Mouse (Mus musculus) stomach, embryonic 16.5 days (tissue): ENCODE measurements at regions not wholly inside any gene's neighbourhood (a gene's known extent, or its start where the extent isn't known, plus 50 kb on each side); places are given as distances from the start of the nearest gene placed in this dataset.

Experiments used
- ATAC-seq: fragments of 200-750 bp; cut with Nextera tagmentation; 2 replicates; pipeline ENCODE4 v1.8.0; 2017; ENCODE audit warnings: moderate number of reproducible peaks, moderate TSS enrichment; ENCODE audit not compliant: insufficient read depth, low FRiP score
- H3K27ac ChIP-seq: fragments of 300-500 bp; sonication (generic); 2 replicates; pipeline ENCODE4 v1.5.1; 2014; ENCODE audit warnings: low read length
- H3K27me3 ChIP-seq: fragments of 300-500 bp; sonication (generic); 2 replicates; pipeline ENCODE4 v1.6.1; 2014; ENCODE audit warnings: low read length, control low read depth, mixed read lengths; ENCODE audit not compliant: control insufficient read depth, insufficient read depth
- H3K36me3 ChIP-seq: fragments of 300-500 bp; sonication (generic); 2 replicates; pipeline ENCODE4 v1.6.1; 2014; ENCODE audit warnings: low read length; ENCODE audit not compliant: control insufficient read depth, insufficient read depth
- H3K4me1 ChIP-seq: fragments of 300-500 bp; sonication (generic); 2 replicates; pipeline ENCODE4 v1.6.1; 2014; ENCODE audit warnings: low read length, control low read depth, mixed read lengths; ENCODE audit not compliant: control insufficient read depth, insufficient read depth
- H3K4me2 ChIP-seq: fragments of 300-500 bp; sonication (generic); 2 replicates; pipeline ENCODE4 v1.6.1; 2014; ENCODE audit warnings: low read depth, low read length, mixed read lengths
- H3K4me3 ChIP-seq: fragments of 300-500 bp; sonication (generic); replicated peaks from 2 replicates; pipeline ENCODE4 v1.5.1; 2014; ENCODE audit warnings: mild to moderate bottlenecking, low read length
- H3K9ac ChIP-seq: fragments of 300-500 bp; sonication (generic); 2 replicates; pipeline ENCODE4 v1.6.1; 2014; ENCODE audit warnings: low read length
- H3K9me3 ChIP-seq: fragments of 300-500 bp; sonication (generic); replicated peaks from 2 replicates; pipeline ENCODE4 v1.6.1; 2016; ENCODE audit warnings: low read length, control low read depth; ENCODE audit not compliant: control insufficient read depth
- WGBS: fragments of 180-500 bp; shearing (Covaris S2); extraction: QIAGEN DNeasy Blood & Tissue Kit; methylation state at CpG from one replicate; pipeline ENCODE4 v1.1.7; 2014; 5-methylcytosine and 5-hydroxymethylcytosine counted together

- Histone ChIP-seq H3K9me3 (no peaks in the 10 kb centered on the region), H3K4me2 (no peak overlapping the region), H3K4me3 (no peak overlapping the region), H3K9ac (no peak overlapping the region), H3K36me3 (no peaks in the 10 kb centered on the region), H3K27ac (no peak overlapping the region), H3K4me1 (no peaks in the 10 kb centered on the region), H3K27me3 (no peaks in the 10 kb centered on the region)
- WGBS: 67% methylated on average over 2 of the region's 2 CpGs
- ATAC-seq: no peak
Measured at GRCm38 (mm10) chr13:16290784-16291183, 279.1 kb downstream of the Inhba start.

DNA sequence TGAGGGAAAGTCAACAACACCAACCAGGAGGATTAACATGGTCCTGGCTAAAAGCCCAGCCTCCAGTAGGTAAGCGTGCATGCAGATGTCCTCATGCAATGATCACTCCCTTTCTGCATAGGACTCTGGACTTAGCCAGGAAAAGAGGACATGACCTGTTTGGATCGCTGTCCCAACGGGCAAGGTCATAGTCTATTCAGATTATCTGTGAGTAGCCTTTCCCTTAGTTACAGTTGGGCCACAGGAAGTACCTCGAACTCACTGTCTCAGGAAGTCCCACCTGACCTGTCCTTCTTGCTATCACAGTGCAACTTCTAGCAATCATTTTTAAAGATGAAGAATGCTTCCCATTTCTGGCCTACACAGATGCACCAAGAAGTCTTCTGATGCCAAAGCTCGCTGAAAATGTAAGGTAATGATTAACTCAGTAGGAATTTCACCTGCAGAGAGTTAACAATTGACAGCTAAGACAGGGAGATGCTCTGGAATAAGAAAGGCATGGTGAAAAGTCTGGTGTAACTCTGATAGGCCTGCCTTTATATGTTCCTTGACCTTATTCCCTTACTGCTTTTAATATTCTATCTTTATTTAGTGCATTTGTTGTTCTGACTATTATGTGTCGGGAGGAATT lies 280.1 kb downstream of the Inhba start:
- ATAC-seq: no peak

DNA sequence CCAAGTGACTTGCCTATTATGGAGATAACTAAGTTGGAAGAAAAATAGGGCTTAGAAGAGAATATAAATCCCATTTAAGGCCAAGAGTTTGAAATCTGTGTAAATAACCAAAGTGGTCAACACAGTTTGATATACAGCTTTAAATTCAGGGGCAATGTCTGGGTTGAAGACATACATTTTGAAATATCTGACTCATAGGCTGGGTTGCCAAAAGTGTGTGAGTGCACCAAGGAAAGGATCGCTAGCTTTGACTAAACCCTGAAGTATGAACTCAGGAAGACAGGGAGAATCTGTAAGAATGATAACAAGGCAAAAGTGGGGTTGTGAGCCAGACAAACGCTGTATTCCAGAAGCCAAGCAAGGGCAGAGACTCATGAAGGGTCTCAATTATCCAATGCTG lies 288.1 kb downstream of the Inhba start:
- Histone ChIP-seq H3K4me2 (no peak overlapping the region), H3K27ac (no peak overlapping the region), H3K36me3 (no peaks in the 10 kb centered on the region), H3K9me3 (no peaks in the 10 kb centered on the region), H3K9ac (no peak overlapping the region), H3K4me1 (no peaks in the 10 kb centered on the region), H3K27me3 (no peaks in the 10 kb centered on the region), H3K4me3 (no peak overlapping the region)
- ATAC-seq: no peak
- WGBS: 67% methylated on average over 2 of the region's 2 CpGs

More for the DNA sequence above, 280.1 kb downstream of the Inhba start:
- Histone ChIP-seq H3K4me3 (no peak overlapping the region), H3K9me3 (no peaks in the 10 kb centered on the region), H3K27ac (no peak overlapping the region), H3K27me3 (no peaks in the 10 kb centered on the region), H3K4me2 (no peak overlapping the region), H3K9ac (no peak overlapping the region), H3K4me1 (no peaks in the 10 kb centered on the region), H3K36me3 (no peaks in the 10 kb centered on the region)
- 68% methylated on average over 6 of the region's 6 CpGs for WGBS

DNA sequence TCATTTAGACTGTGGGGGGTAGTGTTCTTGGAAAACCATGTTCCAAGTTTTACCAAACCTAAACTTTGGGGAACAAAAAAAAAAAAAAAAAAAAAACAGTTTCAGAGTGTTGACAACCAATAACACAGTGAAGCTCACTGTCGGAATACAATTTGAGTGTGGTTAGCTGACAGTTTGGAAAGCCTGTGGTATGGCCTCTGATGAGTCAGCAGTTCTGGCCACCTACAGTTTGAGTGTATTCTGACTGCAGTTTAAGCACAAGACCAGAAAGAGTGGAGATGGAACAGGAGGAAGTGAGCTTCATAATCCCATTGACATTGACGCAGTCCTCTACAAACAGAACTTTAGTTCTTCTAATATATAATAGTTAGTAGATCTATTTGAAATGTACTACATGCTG lies 303.0 kb downstream of the Inhba start:
- Histone ChIP-seq H3K9me3 (no peaks in the 10 kb centered on the region), H3K4me1 (no peaks in the 10 kb centered on the region), H3K27me3 (no peaks in the 10 kb centered on the region), H3K36me3 (no peaks in the 10 kb centered on the region), H3K4me2 (no peak overlapping the region), H3K27ac (no peak overlapping the region), H3K9ac (no peak overlapping the region), H3K4me3 (no peak overlapping the region)
- 79% methylated on average over 2 of the region's 2 CpGs for WGBS
- no peak for ATAC-seq

DNA sequence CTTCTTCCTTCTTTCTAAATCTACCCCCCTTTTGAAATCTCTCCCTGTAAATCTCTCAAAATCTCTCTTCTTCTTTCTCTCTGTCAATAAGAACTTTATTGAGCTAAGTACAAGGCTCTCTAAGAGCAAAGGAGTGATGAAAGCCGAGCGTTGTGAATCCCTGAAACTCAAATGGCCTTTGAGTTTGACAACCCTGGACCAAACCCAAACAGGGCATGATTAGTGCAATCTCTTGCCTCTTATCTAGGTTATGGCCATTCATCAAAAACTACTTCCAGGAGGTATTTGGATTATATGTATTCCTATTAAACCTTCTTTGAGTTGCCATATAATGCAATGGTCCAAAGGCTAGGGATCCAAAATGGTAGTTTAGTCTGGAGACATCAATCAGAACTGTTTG lies 304.0 kb downstream of the Inhba start:
- no peak for ATAC-seq
- no peak overlapping the region for H3K4me2 ChIP-seq

DNA sequence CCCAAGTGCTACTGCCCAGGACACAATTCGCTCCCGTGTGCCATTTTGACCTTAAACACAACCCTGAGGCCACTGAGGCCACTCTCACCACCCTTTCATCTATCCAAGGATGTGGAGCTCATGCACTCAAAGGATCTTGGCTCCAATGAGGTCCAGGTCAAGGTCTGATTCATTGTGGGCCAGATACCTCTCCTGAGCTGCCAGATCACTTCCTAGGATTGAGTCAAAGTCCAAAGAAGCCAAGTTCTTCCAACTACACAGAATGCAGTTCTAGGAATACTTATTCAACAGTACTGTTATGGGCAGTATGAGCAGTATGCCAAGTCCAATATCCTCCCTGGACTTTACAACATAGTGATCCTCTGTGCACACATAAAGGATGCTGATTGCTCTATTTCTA lies 304.9 kb downstream of the Inhba start:
- Histone ChIP-seq H3K4me1 (no peaks in the 10 kb centered on the region), H3K36me3 (no peaks in the 10 kb centered on the region), H3K4me2 (no peak overlapping the region), H3K27ac (no peak overlapping the region), H3K9ac (no peak overlapping the region), H3K9me3 (no peaks in the 10 kb centered on the region), H3K27me3 (no peaks in the 10 kb centered on the region), H3K4me3 (no peak overlapping the region)
- 83% methylated on average over 2 of the region's 2 CpGs for WGBS
- ATAC-seq: no peak

More for the DNA sequence above, 304.0 kb downstream of the Inhba start:
- Histone ChIP-seq H3K36me3 (no peaks in the 10 kb centered on the region), H3K9me3 (no peaks in the 10 kb centered on the region), H3K4me3 (no peak overlapping the region), H3K27me3 (no peaks in the 10 kb centered on the region), H3K4me1 (no peaks in the 10 kb centered on the region), H3K9ac (no peak overlapping the region), H3K27ac (no peak overlapping the region)
- WGBS: 60% methylated on average over 2 of the region's 2 CpGs

DNA sequence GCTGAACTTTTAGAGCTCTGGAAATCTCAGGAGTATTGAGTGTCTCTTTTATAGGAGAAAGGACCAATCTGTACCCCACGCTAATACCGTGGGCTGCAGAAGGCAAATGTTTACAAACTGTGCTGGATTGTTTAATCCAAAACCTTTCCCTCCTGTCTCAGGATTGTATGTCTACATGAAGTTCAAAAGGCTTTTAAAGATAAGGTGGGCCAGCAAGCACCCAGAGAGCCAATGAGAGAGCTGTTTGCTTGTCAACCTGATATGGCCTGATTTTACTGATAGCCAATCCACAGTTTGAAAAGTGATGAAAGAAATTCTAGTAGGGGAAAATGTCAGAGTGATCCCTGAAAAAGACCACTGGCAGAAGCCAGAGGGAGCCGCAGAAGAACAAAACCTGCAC lies 305.8 kb downstream of the Inhba start:
- Histone ChIP-seq H3K27ac (no peak overlapping the region), H3K4me1 (no peaks in the 10 kb centered on the region), H3K9me3 (no peaks in the 10 kb centered on the region), H3K4me3 (no peak overlapping the region), H3K4me2 (no peak overlapping the region), H3K27me3 (no peaks in the 10 kb centered on the region), H3K9ac (no peak overlapping the region), H3K36me3 (no peaks in the 10 kb centered on the region)
- ATAC-seq: peak; percentile 40; the same call in 1 of the 2 replicates
- WGBS: 26% methylated on average over 3 of the region's 3 CpGs

- Histone ChIP-seq H3K27me3 (no peaks in the 10 kb centered on the region), H3K9ac (no peak overlapping the region), H3K4me1 (no peaks in the 10 kb centered on the region), H3K4me3 (no peak overlapping the region), H3K9me3 (no peaks in the 10 kb centered on the region), H3K4me2 (no peak overlapping the region), H3K27ac (no peak overlapping the region), H3K36me3 (no peaks in the 10 kb centered on the region)
- 84% methylated on average over 4 of the region's 4 CpGs for WGBS
- ATAC-seq: no peak
Measured at GRCm38 (mm10) chr13:16320392-16320791, 308.7 kb downstream of the Inhba start.

DNA sequence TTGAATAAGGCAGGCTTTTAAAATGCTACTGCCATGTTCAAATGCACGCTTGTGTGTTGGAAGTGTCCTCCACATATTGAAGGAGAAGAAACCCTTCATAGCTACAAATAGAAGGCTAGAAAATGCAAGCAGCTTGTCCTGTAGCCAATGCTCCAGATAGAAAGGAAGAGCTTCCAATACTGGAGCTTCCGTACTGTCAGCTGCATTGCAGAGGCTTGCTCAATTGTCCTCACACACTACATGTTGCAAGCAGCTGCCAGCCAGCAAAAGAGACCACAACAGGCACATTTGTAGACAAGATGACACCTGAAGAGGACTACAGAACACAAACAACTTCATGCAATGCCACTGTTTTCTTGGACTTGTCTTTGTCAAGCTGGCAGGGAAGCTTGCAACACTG lies 314.0 kb downstream of the Inhba start:
- no peak overlapping the region for H3K4me3 ChIP-seq
- ATAC-seq: no peak
- H3K4me2 ChIP-seq: no peak overlapping the region
- no peaks in the 10 kb centered on the region for H3K9me3 ChIP-seq
- H3K27me3 ChIP-seq: no peaks in the 10 kb centered on the region
- WGBS: 95% methylated on average over 2 of the region's 2 CpGs
- H3K4me1 ChIP-seq: no peaks in the 10 kb centered on the region
- no peak overlapping the region for H3K27ac ChIP-seq
- H3K9ac ChIP-seq: no peak overlapping the region
- no peaks in the 10 kb centered on the region for H3K36me3 ChIP-seq
